Mouse (Mus musculus) CD4-positive helper T cell, adult 2 months (primary cell): ENCODE results near the gene Ly6g6f.

Experiments
- DNase-seq: peaks from one replicate; pipeline ENCODE4 v3.0.0-alpha.2; 2012; ENCODE audit warnings: low read depth, missing footprints, low spot score

The Ly6g6f gene

GRCm38 (mm10) chr17:35105740-35106389 is 20.5 kb upstream of the Ly6g6f start:
- DNase-seq = peak; percentile 39

- no peak for DNase-seq
Measured at GRCm38 (mm10) chr17:35104754-35105153, 19.3 kb upstream of the Ly6g6f start.

- no peak for DNase-seq
Measured at GRCm38 (mm10) chr17:35104079-35104478, 18.7 kb upstream of the Ly6g6f start.

- DNase-seq = no peak
Measured at GRCm38 (mm10) chr17:35103221-35103690, 17.8 kb upstream of the Ly6g6f start.

- DNase-seq = no peak
Measured at GRCm38 (mm10) chr17:35102299-35102698, 16.9 kb upstream of the Ly6g6f start.

GRCm38 (mm10) chr17:35101161-35101560 is 15.8 kb upstream of the Ly6g6f start:
- no peak for DNase-seq

GRCm38 (mm10) chr17:35100196-35100765 is 14.9 kb upstream of the Ly6g6f start:
- no peak for DNase-seq

GRCm38 (mm10) chr17:35097164-35097655 is 11.8 kb upstream of the Ly6g6f start:
- DNase-seq = no peak

- no peak for DNase-seq
Measured at GRCm38 (mm10) chr17:35096597-35096996, 11.2 kb upstream of the Ly6g6f start.

GRCm38 (mm10) chr17:35094475-35095365 is 9.3 kb upstream of the Ly6g6f start:
- DNase-seq = no peak

- DNase-seq = no peak
Measured at GRCm38 (mm10) chr17:35092403-35093198, 7.2 kb upstream of the Ly6g6f start.

GRCm38 (mm10) chr17:35090166-35090932 is 4.9 kb upstream of the Ly6g6f start:
- no peak for DNase-seq

- peak; percentile 96 for DNase-seq
Measured at GRCm38 (mm10) chr17:35088825-35089644, 3.6 kb upstream of the Ly6g6f start, which contains the start of gene Abhd16a. TSS of gene Abhd16a (plus strand) at chr17:35089263.

GRCm38 (mm10) chr17:35088151-35088550 is 2.7 kb upstream of the Ly6g6f start:
- peak; percentile 34 for DNase-seq

- no peak for DNase-seq
Measured at GRCm38 (mm10) chr17:35083929-35084497, 1.4 kb downstream of the Ly6g6f start.

- DNase-seq = no peak
Measured at GRCm38 (mm10) chr17:35082841-35083576, 2.4 kb downstream of the Ly6g6f start.

- no peak for DNase-seq
Measured at GRCm38 (mm10) chr17:35080710-35081109, 4.7 kb downstream of the Ly6g6f start.

GRCm38 (mm10) chr17:35080248-35080647 is 5.2 kb downstream of the Ly6g6f start:
- DNase-seq = no peak

GRCm38 (mm10) chr17:35079778-35080177 is 5.6 kb downstream of the Ly6g6f start:
- DNase-seq = no peak
